Mouse (Mus musculus) hindbrain, embryonic 11.5 days (tissue): ENCODE measurements around the gene Muc16. TPM values are rescaled to one million over a fixed set of nuclear protein-coding genes. Genes with fewer than 3 reads are reported as not detected.
A peak's percentile ranks its signal among the peaks of the same experiment; 100 is the strongest.

ENCODE experiments used
- ATAC-seq: fragments of 200-750 bp; cut with Nextera tagmentation; 2 replicates; pipeline ENCODE4 v1.8.0; 2017; ENCODE audit warnings: mild to moderate bottlenecking, moderate TSS enrichment, moderate library complexity; ENCODE audit not compliant: low FRiP score
- DNase-seq: peaks from one replicate; pipeline ENCODE4 v3.0.0-alpha.2; 2015; ENCODE audit warnings: low spot score
- H3K27ac ChIP-seq: fragments of 300-500 bp; sonication (generic); 2 replicates; pipeline ENCODE4 v1.5.1; 2014; ENCODE audit warnings: mild to moderate bottlenecking, low read depth, low read length
- H3K27me3 ChIP-seq: fragments of 300-500 bp; sonication (generic); 2 replicates; pipeline ENCODE4 v1.6.1; 2014; ENCODE audit warnings: mild to moderate bottlenecking, low read length, moderate library complexity, mixed read lengths; ENCODE audit not compliant: control insufficient read depth, insufficient read depth
- H3K36me3 ChIP-seq: fragments of 300-500 bp; sonication (generic); 2 replicates; pipeline ENCODE4 v1.6.1; 2014; ENCODE audit warnings: mild to moderate bottlenecking, low read length, moderate library complexity, mixed read lengths; ENCODE audit not compliant: control insufficient read depth, insufficient read depth
- H3K4me1 ChIP-seq: fragments of 300-500 bp; sonication (generic); replicated peaks from 2 replicates; pipeline ENCODE4 v1.6.1; 2014; ENCODE audit warnings: low read length, mixed read lengths; ENCODE audit not compliant: control insufficient read depth, insufficient read depth
- H3K4me2 ChIP-seq: fragments of 300-500 bp; sonication (generic); replicated peaks from 2 replicates; pipeline ENCODE4 v1.6.1; 2014; ENCODE audit warnings: mild to moderate bottlenecking, low read depth, low read length
- H3K4me3 ChIP-seq: fragments of 300-500 bp; sonication (generic); 2 replicates; pipeline ENCODE4 v1.5.1; 2014; ENCODE audit warnings: low read depth, low read length
- H3K9ac ChIP-seq: fragments of 300-500 bp; sonication (generic); 2 replicates; pipeline ENCODE4 v1.6.1; 2014; ENCODE audit warnings: low read depth, low read length
- H3K9me3 ChIP-seq: fragments of 300-500 bp; sonication (generic); 2 replicates; pipeline ENCODE4 v1.6.1; 2016; ENCODE audit warnings: low read length; ENCODE audit not compliant: control insufficient read depth
- WGBS: fragments of 180-500 bp; shearing (Covaris S2); extraction: QIAGEN DNeasy Blood & Tissue Kit; methylation state at CpG from one replicate; pipeline ENCODE4 v1.1.7; 2014; 5-methylcytosine and 5-hydroxymethylcytosine counted together
- polyA plus RNA-seq: library from polyadenylated mRNA; unstranded; fragments of >200 nt; fragmentation: Nextera tagmentation; extraction: Ambion mirVana; gene quantifications from 2 replicates; pipeline ENCODE4 v1.2.1, GENCODE M21; 2014

Muc16 gene
- polyA plus RNA-seq = not detected in 2 replicates

GRCm38 (mm10) chr9:18674480-18675154 lies at the start of gene Muc16:
Muc16 (minus strand) TSS chr9:18674530.
- Histone ChIP-seq H3K4me1 (no peaks in the 10 kb centered on the region), H3K36me3 (no peaks in the 10 kb centered on the region), H3K4me2 (no peak within 1 kb of the TSS), H3K9me3 (no peaks in the 10 kb centered on the region), H3K27ac (no peak within 1 kb of the TSS), H3K9ac (no peak within 1 kb of the TSS), H3K27me3 (no peaks in the 10 kb centered on the region), H3K4me3 (no peak within 1 kb of the TSS)
- 75% methylated on average over 4 of the region's 4 CpGs for WGBS
- no peak for ATAC-seq
- DNase-seq = no peak

GRCm38 (mm10) chr9:18722712-18723099 lies 48.4 kb upstream of the Muc16 start:
- no peaks in the 10 kb centered on the region for H3K4me1 ChIP-seq
- no peaks in the 10 kb centered on the region for H3K36me3 ChIP-seq
- no peaks in the 10 kb centered on the region for H3K9me3 ChIP-seq
- H3K27me3 ChIP-seq = no peaks in the 10 kb centered on the region
- DNase-seq (no peak), ATAC-seq (no peak)
- H3K9ac ChIP-seq = no peak overlapping the region
- H3K27ac ChIP-seq = no peak overlapping the region
- no peak overlapping the region for H3K4me3 ChIP-seq
- no peak overlapping the region for H3K4me2 ChIP-seq
- 34% methylated on average over 4 of the region's 4 CpGs for WGBS

- WGBS = 24% methylated on average over 6 of the region's 6 CpGs
- Histone ChIP-seq H3K4me2 (no peak overlapping the region), H3K4me3 (no peak overlapping the region), H3K9ac (no peak overlapping the region), H3K27ac (no peak overlapping the region), H3K9me3 (no peaks in the 10 kb centered on the region), H3K4me1 (no peaks in the 10 kb centered on the region), H3K27me3 (no peaks in the 10 kb centered on the region), H3K36me3 (no peaks in the 10 kb centered on the region)
- peak; percentile 4 for DNase-seq
- ATAC-seq = peak; percentile 75
Measured at GRCm38 (mm10) chr9:18721931-18722711, 47.8 kb upstream of the Muc16 start.

GRCm38 (mm10) chr9:18721011-18721410 lies 46.7 kb upstream of the Muc16 start:
- Histone ChIP-seq H3K4me3 (no peak overlapping the region), H3K9ac (no peak overlapping the region), H3K36me3 (no peaks in the 10 kb centered on the region), H3K27me3 (no peaks in the 10 kb centered on the region), H3K4me2 (no peak overlapping the region), H3K4me1 (no peaks in the 10 kb centered on the region), H3K27ac (no peak overlapping the region), H3K9me3 (no peaks in the 10 kb centered on the region)
- no peak for DNase-seq
- 50% methylated on average over 2 of the region's 2 CpGs for whole genome bisulfite sequencing
- ATAC-seq = no peak

- Histone ChIP-seq H3K27ac (no peak overlapping the region), H3K9me3 (no peaks in the 10 kb centered on the region), H3K9ac (no peak overlapping the region), H3K36me3 (no peaks in the 10 kb centered on the region), H3K4me1 (no peaks in the 10 kb centered on the region), H3K27me3 (no peaks in the 10 kb centered on the region), H3K4me2 (no peak overlapping the region), H3K4me3 (no peak overlapping the region)
- ATAC-seq = no peak
- DNase-seq = no peak
Measured at GRCm38 (mm10) chr9:18705628-18706027, 31.3 kb upstream of the Muc16 start.

GRCm38 (mm10) chr9:18598366-18598765 lies 76.0 kb downstream of the Muc16 start:
- Histone ChIP-seq H3K4me2 (no peak overlapping the region), H3K36me3 (no peaks in the 10 kb centered on the region), H3K27me3 (no peaks in the 10 kb centered on the region), H3K9me3 (no peaks in the 10 kb centered on the region), H3K27ac (no peak overlapping the region), H3K4me1 (no peaks in the 10 kb centered on the region), H3K9ac (no peak overlapping the region), H3K4me3 (no peak overlapping the region)
- DNase-seq (no peak), ATAC-seq (no peak)
- 53% methylated on average over 2 of the region's 2 CpGs for WGBS

- 65% methylated on average over 2 of the region's 2 CpGs for WGBS
- no peak for ATAC-seq
- H3K4me3 ChIP-seq = no peak overlapping the region
- no peaks in the 10 kb centered on the region for H3K27me3 ChIP-seq
- H3K9ac ChIP-seq = no peak overlapping the region
- H3K27ac ChIP-seq = no peak overlapping the region
- DNase-seq = no peak
- H3K4me1 ChIP-seq = no peaks in the 10 kb centered on the region
- no peak overlapping the region for H3K4me2 ChIP-seq
- no peaks in the 10 kb centered on the region for H3K36me3 ChIP-seq
- no peaks in the 10 kb centered on the region for H3K9me3 ChIP-seq
Measured at GRCm38 (mm10) chr9:18508098-18508497, 166.2 kb downstream of the Muc16 start.

- 80% methylated on average over 3 of the region's 3 CpGs for WGBS
- DNase-seq (no peak), ATAC-seq (no peak)
- Histone ChIP-seq H3K36me3 (no peaks in the 10 kb centered on the region), H3K9me3 (no peaks in the 10 kb centered on the region), H3K4me1 (no peaks in the 10 kb centered on the region), H3K27ac (no peak within 1 kb of the TSS), H3K4me2 (no peak within 1 kb of the TSS), H3K27me3 (no peaks in the 10 kb centered on the region), H3K4me3 (no peak within 1 kb of the TSS), H3K9ac (no peak within 1 kb of the TSS)
Measured at GRCm38 (mm10) chr9:18478168-18478567, 196.2 kb downstream of the Muc16 start, which contains the start of the genes Zfp558 and Mbd3l1. Zfp558 (minus strand) TSS chr9:18478268. Mbd3l1 (plus strand) TSS chr9:18478359.
